In the genomic region with DNA sequence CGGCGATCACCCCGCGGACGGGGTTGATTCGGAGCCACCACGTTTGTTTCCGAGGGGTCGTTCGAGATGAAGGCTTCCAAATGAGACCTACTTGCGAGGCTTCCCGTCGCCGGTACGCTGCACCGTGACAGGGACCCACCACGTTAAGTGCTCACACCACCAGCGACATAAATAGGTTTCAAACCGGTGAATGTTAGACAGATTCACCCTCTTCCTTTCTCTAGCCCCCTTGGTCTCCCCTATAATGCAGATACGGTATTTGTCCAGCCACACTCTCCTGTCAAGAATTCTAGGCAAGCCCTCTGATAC, we compare ENCODE assay signal across 8 mouse cellular contexts. TPM values are rescaled to one million over a fixed set of nuclear protein-coding genes. Genes with fewer than 3 reads are reported as not detected.
DNase-seq lines count a peak whose midpoint lies in the region; ATAC-seq lines count a peak whose summit lies in the region.

No protein-coding gene starts in this region.

- H3K4me2 ChIP-seq in lung, embryonic 15.5 days = peak overlapping the region; percentile 67
- peak overlapping the region; percentile 54 for H3K4me2 ChIP-seq in embryonic facial prominence, embryonic 15.5 days (replicated peaks)
- peak overlapping the region; percentile 79 for H3K4me2 ChIP-seq in neural tube, embryonic 15.5 days

- no peaks in the 10 kb centered on the region for H3K36me3 ChIP-seq in lung, embryonic 15.5 days
- no peaks in the 10 kb centered on the region for H3K36me3 ChIP-seq in embryonic facial prominence, embryonic 15.5 days
- peaks cover 16% of the 10 kb centered on the region for H3K36me3 ChIP-seq in limb, embryonic 10.5 days
- H3K36me3 ChIP-seq in neural tube, embryonic 15.5 days = no peaks in the 10 kb centered on the region

- no peaks in the 10 kb centered on the region for H3K27me3 ChIP-seq in lung, embryonic 15.5 days
- H3K27me3 ChIP-seq in embryonic facial prominence, embryonic 15.5 days = no peaks in the 10 kb centered on the region
- H3K27me3 ChIP-seq in limb, embryonic 10.5 days (ENCODE audit: low read depth, poor library complexity, severe bottlenecking) = no peaks in the 10 kb centered on the region
- no peaks in the 10 kb centered on the region for H3K27me3 ChIP-seq in neural tube, embryonic 15.5 days (replicated peaks)

- ATAC-seq in lung, embryonic 15.5 days (ENCODE audit: borderline replicate concordance, extremely low read depth, low FRiP score, low TSS enrichment) = no peak
- ATAC-seq in embryonic facial prominence, embryonic 15.5 days (ENCODE audit: insufficient number of reproducible peaks, low FRiP score, low TSS enrichment, low read depth) = no peak
- ATAC-seq in neural tube, embryonic 15.5 days (ENCODE audit: low FRiP score) = peak; percentile 39

- DNase-seq in lung, postnatal 25 days (ENCODE audit: low spot score) = no peak
- no peak for DNase-seq in limb, embryonic 10.5 days (ENCODE audit: low spot score)
- no peak for DNase-seq in spleen, postnatal 14 days (ENCODE audit: low spot score in 2 of 2)
- DNase-seq in frontal cortex, postnatal 10 days (ENCODE audit: low spot score in 2 of 2) = no peak
- no peak for DNase-seq in urinary bladder, postnatal 36 days (ENCODE audit: low spot score in 2 of 2)

- H3K9me3 ChIP-seq in lung, embryonic 15.5 days = no peaks in the 10 kb centered on the region
- no peaks in the 10 kb centered on the region for H3K9me3 ChIP-seq in embryonic facial prominence, embryonic 15.5 days (replicated peaks)
- no peaks in the 10 kb centered on the region for H3K9me3 ChIP-seq in limb, embryonic 10.5 days (replicated peaks)
- no peaks in the 10 kb centered on the region for H3K9me3 ChIP-seq in neural tube, embryonic 15.5 days (replicated peaks)

- H3K4me3 ChIP-seq in lung, embryonic 15.5 days = peak overlapping the region; percentile 100
- peak overlapping the region; percentile 96 for H3K4me3 ChIP-seq in embryonic facial prominence, embryonic 15.5 days (replicated peaks)
- peak overlapping the region; percentile 99 for H3K4me3 ChIP-seq in limb, embryonic 10.5 days
- H3K4me3 ChIP-seq in neural tube, embryonic 15.5 days (replicated peaks) = peak overlapping the region; percentile 98

- H3K4me1 ChIP-seq in lung, embryonic 15.5 days = peaks cover 24% of the 10 kb centered on the region
- peaks cover 22% of the 10 kb centered on the region for H3K4me1 ChIP-seq in embryonic facial prominence, embryonic 15.5 days
- peaks cover 27% of the 10 kb centered on the region for H3K4me1 ChIP-seq in limb, embryonic 10.5 days
- peaks cover 27% of the 10 kb centered on the region for H3K4me1 ChIP-seq in neural tube, embryonic 15.5 days

- under 1% methylated on average over 20 of the region's 20 CpGs for WGBS in lung, embryonic 15.5 days
- WGBS in embryonic facial prominence, embryonic 15.5 days = under 1% methylated on average over 20 of the region's 20 CpGs
- WGBS in limb, embryonic 10.5 days = under 1% methylated on average over 20 of the region's 20 CpGs
- 1% methylated on average over 20 of the region's 20 CpGs for WGBS in neural tube, embryonic 15.5 days

- H3K27ac ChIP-seq in lung, embryonic 15.5 days = peak overlapping the region; percentile 100
- peak overlapping the region; percentile 99 for H3K27ac ChIP-seq in embryonic facial prominence, embryonic 15.5 days (replicated peaks)
- peak overlapping the region; percentile 100 for H3K27ac ChIP-seq in limb, embryonic 10.5 days
- peak overlapping the region; percentile 97 for H3K27ac ChIP-seq in neural tube, embryonic 15.5 days (replicated peaks)

- peak overlapping the region; percentile 95 for H3K9ac ChIP-seq in lung, embryonic 15.5 days
- H3K9ac ChIP-seq in embryonic facial prominence, embryonic 15.5 days = peak overlapping the region; percentile 96
- peak overlapping the region; percentile 87 for H3K9ac ChIP-seq in neural tube, embryonic 15.5 days (replicated peaks)

RNA-seq across cellular contexts. Expression of a gene that starts 0.5 kb away (rescaled TPM):
- 307 and 327 TPM in 2 replicates for polyA plus RNA-seq in lung, embryonic 15.5 days (2015; fragmentation: Nextera tagmentation; extraction: Ambion mirVana)
- 253 and 257 TPM in 2 replicates for polyA plus RNA-seq in embryonic facial prominence, embryonic 15.5 days (2015; fragmentation: Nextera tagmentation; extraction: Ambion mirVana)
- polyA plus RNA-seq in limb, embryonic 10.5 days (2016; fragmentation: Nextera tagmentation; extraction: Ambion mirVana) = 299 and 332 TPM in 2 replicates
- polyA plus RNA-seq in neural tube, embryonic 15.5 days (2015; fragmentation: Nextera tagmentation; extraction: Ambion mirVana) = 107 and 142 TPM in 2 replicates

RNA-seq across cellular contexts. Expression of a gene that starts 15.9 kb away (rescaled TPM):
- 1.1 and 1.3 TPM in 2 replicates for polyA plus RNA-seq in lung, embryonic 15.5 days (2015; fragmentation: Nextera tagmentation; extraction: Ambion mirVana)
- polyA plus RNA-seq in embryonic facial prominence, embryonic 15.5 days (2015; fragmentation: Nextera tagmentation; extraction: Ambion mirVana) = 4.2 and 4.4 TPM in 2 replicates
- 0.45 and 0.61 TPM in 2 replicates for polyA plus RNA-seq in limb, embryonic 10.5 days (2016; fragmentation: Nextera tagmentation; extraction: Ambion mirVana)
- polyA plus RNA-seq in neural tube, embryonic 15.5 days (2015; fragmentation: Nextera tagmentation; extraction: Ambion mirVana) = 1.1 and 1.2 TPM in 2 replicates
